Mouse (Mus musculus): ENCODE measurements around the gene Gpkow.
"Not testable (repeated sequence)": the region's sequence is repeated elsewhere in the genome, so short reads cannot be mapped to it uniquely, and the experiment has no call there.

The Gpkow gene

DNA sequence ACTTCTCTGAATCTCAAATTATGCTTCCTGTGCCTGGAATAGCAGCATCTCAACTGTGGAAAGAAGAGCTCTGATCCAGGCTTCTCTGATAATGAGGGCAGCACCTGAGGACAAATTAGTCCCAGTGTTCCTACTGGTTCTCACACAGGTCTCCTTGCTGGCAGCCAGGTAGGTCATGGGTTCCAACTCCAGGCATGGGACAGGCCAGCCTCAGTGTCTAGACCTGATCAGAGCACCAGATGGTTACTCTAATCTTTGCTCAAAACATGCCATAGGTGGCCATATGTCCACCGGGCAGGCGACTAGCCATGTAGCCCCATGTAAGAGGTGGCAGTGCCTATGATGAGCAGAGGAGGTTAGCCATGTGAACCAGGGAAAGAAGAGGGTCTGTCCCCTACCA lies 8.6 kb upstream of the Gpkow start:
- DNase-seq (ENCODE audit: low spot score), result no peak

DNA sequence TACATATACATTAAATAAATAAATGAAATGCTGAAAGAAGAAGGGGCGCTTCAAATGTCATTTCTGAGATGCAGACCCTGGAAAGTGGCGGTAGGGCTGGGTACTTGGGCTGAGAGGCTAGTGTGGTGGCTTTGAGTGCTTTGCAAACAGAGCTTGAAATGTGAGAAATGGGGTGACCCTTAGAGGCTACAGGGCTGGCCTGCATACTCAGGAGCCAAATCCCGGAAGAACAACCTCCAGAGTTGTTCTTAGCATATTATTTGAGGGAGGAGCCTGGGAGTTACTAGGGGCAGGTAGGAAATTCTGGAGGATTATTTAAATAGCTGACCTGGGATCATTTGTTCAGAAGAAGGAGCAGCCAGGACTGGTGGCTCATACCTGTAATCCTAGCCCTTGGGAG lies 6.4 kb upstream of the Gpkow start:
- DNase-seq (ENCODE audit: low spot score), result no peak

DNA sequence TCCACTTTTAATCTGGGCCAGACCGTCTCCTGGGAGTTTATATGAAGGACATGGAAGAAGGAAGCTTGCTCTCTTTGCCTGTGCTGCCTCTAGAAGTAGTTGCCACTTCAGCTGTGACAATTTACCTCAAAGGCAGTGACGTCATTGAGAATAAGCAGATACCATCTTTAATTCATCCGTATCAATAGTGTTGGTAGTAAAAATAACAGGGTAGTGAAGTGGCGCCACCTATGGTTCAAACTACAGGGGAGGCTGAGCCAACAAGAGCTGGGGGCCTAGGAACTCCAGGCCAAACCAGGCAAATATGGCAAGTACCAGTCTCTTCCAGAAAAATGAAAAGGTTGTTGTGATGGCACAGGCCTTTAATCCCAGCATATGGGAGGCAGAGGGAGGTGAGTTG lies 4.1 kb upstream of the Gpkow start:
- peak; percentile 28 for DNase-seq (ENCODE audit: low spot score)

DNA sequence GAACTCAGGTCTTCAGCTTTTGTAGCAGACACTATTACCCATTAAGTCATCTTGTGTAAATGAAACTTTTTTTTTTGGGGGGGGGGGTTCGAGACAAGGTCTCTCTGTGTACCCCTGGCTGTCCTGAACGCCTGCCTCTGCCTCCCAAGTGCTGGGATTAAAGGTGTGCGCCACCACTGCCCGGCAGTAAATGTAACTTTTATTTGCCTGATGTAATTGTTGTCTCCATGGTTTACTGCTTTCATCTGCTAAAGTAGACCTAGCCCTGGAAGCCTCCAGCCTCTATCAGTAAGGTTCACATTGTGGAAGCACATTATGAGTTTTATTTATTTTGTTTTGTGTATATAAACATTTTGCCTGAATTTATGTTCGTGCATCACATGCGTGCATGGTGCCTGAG lies 411 bp upstream of the Gpkow start:
- no peak for DNase-seq (ENCODE audit: low spot score)

DNA sequence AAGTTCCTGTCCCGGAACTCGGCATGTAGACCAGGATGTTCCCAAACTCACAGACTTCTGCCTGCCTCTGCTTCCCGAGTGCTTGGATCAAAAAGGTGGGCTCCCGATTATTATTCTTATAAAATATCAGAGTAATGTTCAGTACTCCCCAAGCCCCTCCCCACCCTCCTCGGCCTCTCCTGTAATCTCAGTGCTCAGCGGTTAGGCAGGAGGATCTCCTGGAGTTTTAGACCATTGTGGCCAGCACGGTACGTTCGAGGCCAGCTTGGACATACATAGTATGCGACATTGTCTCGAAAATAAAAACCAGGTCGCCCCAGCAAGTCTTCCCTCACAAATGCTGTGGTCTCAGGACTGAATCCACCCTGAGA lies 16.8 kb downstream of the Gpkow start:
- DNase-seq (ENCODE audit: low spot score), result not testable (repeated sequence)

GRCm38 (mm10) chrX:7714135-7714899 lies 17.4 kb downstream of the Gpkow start, which contains the start of gene Wdr45:
Gene Wdr45, plus strand, starts transcription at chrX:7714333.
- DNase-seq (ENCODE audit: low spot score), result peak; percentile 95

GRCm38 (mm10) chrX:7716058-7716457 lies 19.1 kb downstream of the Gpkow start:
- not testable (repeated sequence) for DNase-seq (ENCODE audit: low spot score)

- DNase-seq (ENCODE audit: low spot score), result peak; percentile 60
Measured at GRCm38 (mm10) chrX:7721514-7722281, 24.8 kb downstream of the Gpkow start, which contains the start of gene Gm45208. Gene Gm45208, plus strand, starts transcription at chrX:7722245.

GRCm38 (mm10) chrX:7722282-7722611 lies 25.3 kb downstream of the Gpkow start:
- no peak for DNase-seq (ENCODE audit: low spot score)

- DNase-seq (ENCODE audit: low spot score), result no peak
Measured at GRCm38 (mm10) chrX:7722691-7723090, 25.8 kb downstream of the Gpkow start.

GRCm38 (mm10) chrX:7724135-7724534 lies 27.2 kb downstream of the Gpkow start:
- DNase-seq (ENCODE audit: low spot score), result no peak

DNA sequence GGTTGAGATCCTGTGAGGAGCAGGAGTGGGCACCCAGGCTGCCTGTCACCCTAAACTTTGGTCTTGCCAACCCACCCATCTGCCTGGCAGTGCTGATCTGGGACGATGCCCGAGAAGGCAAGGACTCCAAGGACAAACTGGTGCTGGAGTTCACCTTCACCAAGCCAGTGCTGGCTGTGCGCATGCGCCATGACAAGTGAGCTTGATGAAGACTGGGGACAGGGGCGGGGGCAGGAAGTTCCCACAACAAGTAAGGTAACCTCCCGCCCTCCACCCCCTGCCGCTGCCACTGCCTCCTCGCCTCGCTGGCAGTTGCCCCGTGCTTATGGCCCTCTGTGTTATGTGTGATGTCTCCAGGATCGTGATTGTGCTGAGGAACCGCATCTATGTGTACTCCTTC lies 28.9 kb downstream of the Gpkow start:
- DNase-seq (ENCODE audit: low spot score), result no peak

DNA sequence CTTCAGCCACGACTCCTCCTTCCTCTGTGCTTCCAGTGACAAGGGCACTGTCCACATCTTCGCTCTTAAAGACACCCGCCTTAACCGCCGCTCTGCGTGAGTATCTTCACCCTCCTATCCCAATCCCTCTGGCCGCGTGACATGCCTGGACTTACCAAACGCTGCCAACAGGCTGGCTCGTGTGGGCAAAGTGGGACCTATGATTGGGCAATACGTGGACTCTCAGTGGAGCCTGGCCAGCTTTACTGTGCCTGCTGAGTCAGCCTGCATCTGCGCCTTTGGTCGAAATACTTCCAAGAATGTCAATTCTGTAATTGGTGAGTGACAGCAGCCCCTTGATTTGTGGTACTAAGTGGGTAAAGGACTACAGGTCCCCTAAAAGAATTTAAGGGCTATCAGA lies 30.2 kb downstream of the Gpkow start:
- no peak for DNase-seq (ENCODE audit: low spot score)

GRCm38 (mm10) chrX:7728215-7728921 lies 31.4 kb downstream of the Gpkow start, which contains the start of gene Praf2:
Gene Praf2, plus strand, starts transcription at chrX:7728439.
- DNase-seq (ENCODE audit: low spot score), result peak; percentile 82

- DNase-seq (ENCODE audit: low spot score), result no peak
Measured at GRCm38 (mm10) chrX:7728922-7729265, 32.0 kb downstream of the Gpkow start.

- DNase-seq (ENCODE audit: low spot score), result peak; percentile 64
Measured at GRCm38 (mm10) chrX:7733571-7734156, 36.7 kb downstream of the Gpkow start.

- no peak for DNase-seq (ENCODE audit: low spot score)
Measured at GRCm38 (mm10) chrX:7739336-7740081, 42.6 kb downstream of the Gpkow start.

- no peak for DNase-seq (ENCODE audit: low spot score)
Measured at GRCm38 (mm10) chrX:7740082-7740819, 43.3 kb downstream of the Gpkow start.

- DNase-seq (ENCODE audit: low spot score), result no peak
Measured at GRCm38 (mm10) chrX:7741103-7741502, 44.2 kb downstream of the Gpkow start.

- DNase-seq (ENCODE audit: low spot score), result no peak
Measured at GRCm38 (mm10) chrX:7743470-7743869, 46.5 kb downstream of the Gpkow start.

DNA sequence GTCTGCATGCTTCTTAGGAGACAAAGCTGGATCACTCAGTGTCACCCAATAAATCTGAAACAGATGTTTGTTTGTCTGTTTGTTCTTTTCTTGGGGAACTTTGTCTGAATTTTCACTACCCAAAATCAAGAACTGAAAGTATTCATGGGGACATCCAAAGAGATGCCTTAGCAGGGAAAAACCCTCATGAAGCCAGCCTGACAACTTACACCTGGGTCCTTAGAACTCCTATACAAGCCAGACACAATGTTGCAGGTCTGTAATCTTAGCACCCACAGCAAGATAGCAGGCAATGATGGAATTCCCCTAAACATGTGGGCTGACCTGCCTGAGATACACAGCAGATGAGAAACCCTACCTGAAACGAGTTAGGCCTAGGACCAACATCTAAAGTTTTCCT lies 48.0 kb downstream of the Gpkow start:
- no peak for DNase-seq (ENCODE audit: low spot score)
